Mouse (Mus musculus) hindbrain, embryonic 16.5 days (tissue): Measurements from ENCODE around the gene Vps53. TPM values are rescaled to one million over a fixed set of nuclear protein-coding genes. Genes with fewer than 3 reads are reported as not detected.

Source experiments
- ATAC-seq: fragments of 200-750 bp; cut with Nextera tagmentation; 2 replicates; pipeline ENCODE4 v1.8.0; 2017; ENCODE audit warnings: moderate TSS enrichment, moderate library complexity
- H3K27ac ChIP-seq: fragments of 300-500 bp; sonication (generic); 2 replicates; pipeline ENCODE4 v1.5.1; 2014; ENCODE audit warnings: low read depth, mild to moderate bottlenecking, control low read depth, low read length, moderate library complexity
- H3K27me3 ChIP-seq: fragments of 300-500 bp; sonication (generic); replicated peaks from 2 replicates; pipeline ENCODE4 v1.6.1; 2014; ENCODE audit warnings: low read length; ENCODE audit not compliant: control insufficient read depth, insufficient read depth
- H3K36me3 ChIP-seq: fragments of 300-500 bp; sonication (generic); 2 replicates; pipeline ENCODE4 v1.6.1; 2014; ENCODE audit warnings: mild to moderate bottlenecking, low read length, moderate library complexity, mixed read lengths; ENCODE audit not compliant: control insufficient read depth, insufficient read depth
- H3K4me1 ChIP-seq: fragments of 300-500 bp; sonication (generic); 2 replicates; pipeline ENCODE4 v1.6.1; 2014; ENCODE audit warnings: low read depth, low read length; ENCODE audit not compliant: control insufficient read depth, insufficient read depth
- H3K4me2 ChIP-seq: fragments of 300-500 bp; sonication (generic); 2 replicates; pipeline ENCODE4 v1.6.1; 2014; ENCODE audit warnings: mild to moderate bottlenecking, low read length, control low read depth, moderate library complexity
- H3K4me3 ChIP-seq: fragments of 300-500 bp; sonication (generic); 2 replicates; pipeline ENCODE4 v1.5.1; 2014; ENCODE audit warnings: mild to moderate bottlenecking, low read length, control low read depth, moderate library complexity
- H3K9ac ChIP-seq: fragments of 300-500 bp; sonication (generic); 2 replicates; pipeline ENCODE4 v1.6.1; 2014; ENCODE audit warnings: low read depth, mild to moderate bottlenecking, control low read depth, low read length, moderate library complexity
- H3K9me3 ChIP-seq: fragments of 300-500 bp; sonication (generic); 2 replicates; pipeline ENCODE4 v1.6.1; 2014; ENCODE audit warnings: mild to moderate bottlenecking, low read length, moderate library complexity; ENCODE audit not compliant: control insufficient read depth
- WGBS: fragments of 180-500 bp; shearing (Covaris S2); extraction: QIAGEN DNeasy Blood & Tissue Kit; methylation state at CpG from one replicate; pipeline ENCODE4 v1.1.7; 2014; 5-methylcytosine and 5-hydroxymethylcytosine counted together
- polyA plus RNA-seq: library from polyadenylated mRNA; unstranded; fragments of >200 nt; fragmentation: Nextera tagmentation; extraction: Ambion mirVana; gene quantifications from 2 replicates; pipeline ENCODE4 v1.2.1, GENCODE M21; 2015

Vps53 gene
- polyA plus RNA-seq, 1 experiment from 2014 or later, result 69.3 TPM

GRCm38 (mm10) chr11:76130859-76131258 lies 48.6 kb downstream of the Vps53 start:
- Histone ChIP-seq H3K4me2 (no peak overlapping the region), H3K9me3 (no peaks in the 10 kb centered on the region), H3K36me3 (peaks cover 15% of the 10 kb centered on the region), H3K27ac (no peak overlapping the region), H3K4me1 (no peaks in the 10 kb centered on the region), H3K27me3 (no peaks in the 10 kb centered on the region), H3K9ac (no peak overlapping the region), H3K4me3 (no peak overlapping the region)
- ATAC-seq, result no peak
- 88% methylated on average over 5 of the region's 5 CpGs for WGBS

- no peaks in the 10 kb centered on the region for H3K4me1 ChIP-seq
- 88% methylated on average over 8 of the region's 8 CpGs for WGBS
- no peak overlapping the region for H3K4me2 ChIP-seq
- ATAC-seq, result no peak
- no peak overlapping the region for H3K27ac ChIP-seq
- 0 out of 2 replicates have a peak, but pooled peaks cover 2% of the 10 kb centered on the region for H3K36me3 ChIP-seq
- H3K4me3 ChIP-seq, result no peak overlapping the region
- no peaks in the 10 kb centered on the region for H3K27me3 ChIP-seq
- no peaks in the 10 kb centered on the region for H3K9me3 ChIP-seq
- no peak overlapping the region for H3K9ac ChIP-seq
Observed at GRCm38 (mm10) chr11:76125386-76125785, 54.1 kb downstream of the Vps53 start.

DNA sequence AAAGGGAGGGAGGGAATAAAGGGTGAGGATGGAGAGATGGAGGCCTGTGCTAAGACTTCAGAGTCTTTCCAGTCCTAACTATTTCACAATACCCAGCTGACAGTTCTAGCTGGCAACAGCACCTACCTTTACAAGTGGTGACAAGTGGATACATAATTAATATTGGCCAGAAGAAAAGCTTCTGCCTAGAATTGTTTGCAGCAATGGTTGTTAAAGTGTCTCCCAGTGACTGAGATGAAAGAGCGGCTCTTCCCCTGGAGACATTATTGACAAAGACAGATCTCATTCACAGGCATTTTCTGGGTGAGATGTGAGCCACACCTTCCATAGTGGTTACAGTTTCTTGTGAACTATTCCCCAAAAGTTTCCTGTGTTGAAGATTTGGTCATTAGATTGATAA lies 55.9 kb downstream of the Vps53 start:
- no peak overlapping the region for H3K4me3 ChIP-seq
- H3K9ac ChIP-seq, result no peak overlapping the region
- no peak overlapping the region for H3K27ac ChIP-seq
- ATAC-seq, result no peak
- H3K27me3 ChIP-seq, result no peaks in the 10 kb centered on the region
- 88% methylated on average over 1 of the region's 1 CpGs for WGBS
- no peak overlapping the region for H3K4me2 ChIP-seq
- no peaks in the 10 kb centered on the region for H3K4me1 ChIP-seq
- H3K9me3 ChIP-seq, result no peaks in the 10 kb centered on the region
- H3K36me3 ChIP-seq, result 0 out of 2 replicates have a peak, but pooled peaks cover 8% of the 10 kb centered on the region

DNA sequence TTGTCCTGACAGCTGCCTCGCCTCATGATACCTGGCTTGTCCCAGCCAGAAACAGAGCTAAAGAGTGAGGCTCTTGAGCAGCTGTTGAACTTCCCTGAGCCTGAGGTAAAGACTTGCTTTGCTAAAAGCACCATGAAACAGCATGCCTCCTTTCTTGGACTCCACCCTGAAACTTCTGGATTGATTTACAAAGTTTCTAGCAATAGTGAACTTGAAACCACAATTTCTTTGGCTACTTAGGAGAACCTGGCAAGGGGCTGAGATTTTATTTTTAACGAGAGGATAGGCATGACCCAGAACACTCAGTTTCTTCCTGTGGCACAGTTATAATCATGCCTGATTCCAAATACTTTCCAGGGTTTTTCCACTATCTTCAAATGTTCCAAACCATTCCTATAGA lies 56.9 kb downstream of the Vps53 start:
- 86% methylated on average over 2 of the region's 2 CpGs for WGBS
- no peaks in the 10 kb centered on the region for H3K4me1 ChIP-seq

GRCm38 (mm10) chr11:76121086-76121485 lies 58.4 kb downstream of the Vps53 start:
- H3K27me3 ChIP-seq, result no peaks in the 10 kb centered on the region
- H3K4me1 ChIP-seq, result no peaks in the 10 kb centered on the region
- no peak overlapping the region for H3K4me3 ChIP-seq
- no peaks in the 10 kb centered on the region for H3K9me3 ChIP-seq
- H3K36me3 ChIP-seq, result 0 out of 2 replicates have a peak, but pooled peaks cover 8% of the 10 kb centered on the region
- ATAC-seq, result no peak
- H3K4me2 ChIP-seq, result no peak overlapping the region
- H3K9ac ChIP-seq, result no peak overlapping the region
- WGBS, result 89% methylated on average over 4 of the region's 4 CpGs
- no peak overlapping the region for H3K27ac ChIP-seq

More for the DNA sequence above, 56.9 kb downstream of the Vps53 start:
- H3K36me3 ChIP-seq, result 0 out of 2 replicates have a peak, but pooled peaks cover 8% of the 10 kb centered on the region
- no peaks in the 10 kb centered on the region for H3K9me3 ChIP-seq
- no peak overlapping the region for H3K4me2 ChIP-seq
- H3K27me3 ChIP-seq, result no peaks in the 10 kb centered on the region
- no peak overlapping the region for H3K27ac ChIP-seq
- ATAC-seq, result no peak
- no peak overlapping the region for H3K9ac ChIP-seq
- H3K4me3 ChIP-seq, result no peak overlapping the region

- Histone ChIP-seq H3K36me3 (0 out of 2 replicates have a peak, but pooled peaks cover 8% of the 10 kb centered on the region), H3K27ac (no peak overlapping the region), H3K9me3 (no peaks in the 10 kb centered on the region), H3K9ac (no peak overlapping the region), H3K4me3 (no peak overlapping the region), H3K27me3 (no peaks in the 10 kb centered on the region), H3K4me2 (no peak overlapping the region), H3K4me1 (no peaks in the 10 kb centered on the region)
- ATAC-seq, result no peak
- 73% methylated on average over 10 of the region's 10 CpGs for WGBS
Observed at GRCm38 (mm10) chr11:76120407-76120901, 59.0 kb downstream of the Vps53 start.

- H3K4me2 ChIP-seq, result no peak overlapping the region
- no peak for ATAC-seq
- no peak overlapping the region for H3K27ac ChIP-seq
- no peaks in the 10 kb centered on the region for H3K27me3 ChIP-seq
- H3K4me3 ChIP-seq, result no peak overlapping the region
- WGBS, result 94% methylated on average over 3 of the region's 3 CpGs
- H3K9me3 ChIP-seq, result no peaks in the 10 kb centered on the region
- peaks cover 17% of the 10 kb centered on the region for H3K36me3 ChIP-seq
- H3K9ac ChIP-seq, result no peak overlapping the region
- no peaks in the 10 kb centered on the region for H3K4me1 ChIP-seq
Observed at GRCm38 (mm10) chr11:76110416-76110815, 69.0 kb downstream of the Vps53 start.

DNA sequence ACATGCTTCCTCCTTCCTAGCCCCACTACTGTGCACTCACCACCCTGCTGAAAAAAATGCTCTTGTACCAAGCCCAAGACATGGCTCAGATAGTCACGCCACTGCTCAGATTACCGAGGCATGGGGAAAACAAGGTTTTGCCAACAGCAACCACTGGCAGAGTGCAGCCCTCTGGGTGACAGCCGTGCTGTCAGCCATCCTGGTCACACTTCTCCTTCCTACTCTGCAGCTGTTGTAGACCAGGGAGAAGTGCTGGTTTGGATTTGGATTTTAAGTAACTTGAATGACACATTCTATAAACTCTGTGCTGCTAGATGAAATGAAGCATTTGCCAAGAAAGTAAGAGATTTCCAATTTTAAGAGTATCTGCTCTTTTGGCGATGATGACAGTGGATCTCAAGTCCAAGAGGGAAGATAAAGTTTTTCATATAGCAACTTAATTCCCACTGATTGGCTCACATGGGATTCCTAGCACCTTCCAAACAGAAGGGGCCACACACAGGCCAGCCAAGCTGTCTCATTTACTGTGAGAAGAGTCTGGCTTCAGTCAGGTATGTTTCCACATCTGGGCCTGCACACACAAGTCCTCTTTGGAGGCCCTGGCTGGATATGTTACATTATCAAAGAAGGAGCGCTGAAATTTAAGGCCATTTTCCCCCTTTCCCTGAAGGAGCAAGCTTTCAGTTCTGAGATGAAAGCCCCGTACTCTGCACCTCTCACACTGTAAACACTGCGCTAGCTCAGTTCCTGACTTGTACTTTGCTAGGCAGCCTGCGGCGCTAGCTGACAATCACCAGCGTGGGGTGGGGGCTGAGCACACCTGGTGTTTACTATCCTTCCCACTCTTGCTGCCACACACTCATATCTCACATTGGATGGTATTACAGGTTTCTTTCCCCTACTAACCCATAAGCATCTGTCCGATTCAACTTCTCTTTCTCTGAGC lies 72.6 kb downstream of the Vps53 start:
- no peak overlapping the region for H3K4me3 ChIP-seq
- H3K27me3 ChIP-seq, result no peaks in the 10 kb centered on the region
- 94% methylated on average over 11 of the region's 11 CpGs for WGBS
- no peak overlapping the region for H3K4me2 ChIP-seq
- H3K36me3 ChIP-seq, result peaks cover 4% of the 10 kb centered on the region; the same call in 1 of the 2 replicates
- no peaks in the 10 kb centered on the region for H3K9me3 ChIP-seq
- ATAC-seq, result no peak
- no peaks in the 10 kb centered on the region for H3K4me1 ChIP-seq
- H3K27ac ChIP-seq, result no peak overlapping the region
- H3K9ac ChIP-seq, result no peak overlapping the region

GRCm38 (mm10) chr11:76101154-76101553 lies 78.3 kb downstream of the Vps53 start:
- Histone ChIP-seq H3K9me3 (no peaks in the 10 kb centered on the region), H3K4me2 (no peak overlapping the region), H3K36me3 (peaks cover 11% of the 10 kb centered on the region; the same call in 1 of the 2 replicates), H3K9ac (no peak overlapping the region), H3K27ac (no peak overlapping the region), H3K4me1 (no peaks in the 10 kb centered on the region), H3K27me3 (no peaks in the 10 kb centered on the region), H3K4me3 (no peak overlapping the region)
- ATAC-seq, result no peak
